Mouse (Mus musculus): Measurements from ENCODE around the gene Slco2a1. TPM values are rescaled to one million over a fixed set of nuclear protein-coding genes. Genes with fewer than 3 reads are reported as not detected.

Gene Slco2a1
- polyA plus RNA-seq, 1 experiment from 2014 or later: 2.3 TPM

GRCm38 (mm10) chr9:102990306-102991133, 2.0 kb downstream of the Slco2a1 start:
- no peak for ATAC-seq (ENCODE audit: low read depth)
- Histone ChIP-seq H3K9ac (no peak overlapping the region), H3K27me3 (no peaks in the 10 kb centered on the region), H3K4me1 (replicated peaks) (peaks cover 17% of the 10 kb centered on the region), H3K4me3 (no peak overlapping the region), H3K27ac (replicated peaks) (no peak overlapping the region), H3K9me3 (no peaks in the 10 kb centered on the region), H3K36me3 (no peaks in the 10 kb centered on the region), H3K4me2 (no peak overlapping the region)
- WGBS: 54% methylated on average over 6 of the region's 6 CpGs

DNA sequence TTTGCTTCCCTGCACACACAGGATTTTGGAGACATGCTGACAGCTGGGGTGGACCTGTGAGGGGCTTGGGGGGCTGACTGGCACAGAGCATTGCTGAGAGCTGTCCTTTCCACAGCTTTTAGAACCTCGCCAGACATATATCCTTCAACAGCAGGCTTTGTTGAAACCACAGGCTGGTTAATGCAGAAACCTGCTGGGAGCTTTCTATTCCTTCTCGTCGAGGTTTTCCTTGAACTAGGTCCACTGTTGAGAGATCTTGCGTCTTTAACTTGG, 2.6 kb downstream of the Slco2a1 start:
- Histone ChIP-seq H3K9ac (no peak overlapping the region), H3K36me3 (no peaks in the 10 kb centered on the region), H3K4me1 (replicated peaks) (peaks cover 17% of the 10 kb centered on the region), H3K4me3 (no peak overlapping the region), H3K4me2 (no peak overlapping the region), H3K9me3 (no peaks in the 10 kb centered on the region), H3K27ac (replicated peaks) (no peak overlapping the region), H3K27me3 (no peaks in the 10 kb centered on the region)
- WGBS: 79% methylated on average over 4 of the region's 4 CpGs
- no peak for ATAC-seq (ENCODE audit: low read depth)

GRCm38 (mm10) chr9:102992877-102993276, 4.4 kb downstream of the Slco2a1 start:
- peaks cover 17% of the 10 kb centered on the region for H3K4me1 ChIP-seq (replicated peaks)
- H3K36me3 ChIP-seq: no peaks in the 10 kb centered on the region
- H3K9ac ChIP-seq: 0 out of 2 replicates have a peak overlapping the region, but pooled peaks have one; percentile 6
- H3K27me3 ChIP-seq: no peaks in the 10 kb centered on the region
- no peaks in the 10 kb centered on the region for H3K9me3 ChIP-seq
- H3K4me3 ChIP-seq: no peak overlapping the region
- WGBS: 42% methylated on average over 6 of the region's 6 CpGs
- 0 out of 2 replicates have a peak overlapping the region, but pooled peaks have one; percentile 19 for H3K27ac ChIP-seq (replicated peaks)
- no peak overlapping the region for H3K4me2 ChIP-seq
- no peak for ATAC-seq (ENCODE audit: low read depth)

DNA sequence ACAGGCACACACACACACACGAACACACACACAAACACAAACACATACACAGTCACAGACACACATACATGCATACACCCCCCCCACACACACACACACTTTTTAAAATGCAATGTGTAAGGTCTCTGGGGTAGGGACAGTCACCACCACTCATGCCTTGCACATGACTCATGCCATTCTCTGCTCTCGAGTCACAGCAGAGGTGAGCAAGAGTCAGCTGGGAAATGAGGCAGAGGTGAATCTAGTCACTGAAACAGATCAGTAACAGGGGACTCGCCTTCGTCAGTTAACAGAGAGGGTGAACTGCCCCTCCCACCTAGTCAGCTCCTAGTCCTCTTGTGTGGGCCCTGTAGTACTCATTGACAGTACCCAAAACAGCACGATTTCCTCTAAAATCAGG, 5.3 kb downstream of the Slco2a1 start:
- H3K36me3 ChIP-seq: no peaks in the 10 kb centered on the region
- 74% methylated on average over 5 of the region's 5 CpGs for WGBS
- no peak overlapping the region for H3K27ac ChIP-seq (replicated peaks)
- no peak overlapping the region for H3K9ac ChIP-seq
- ATAC-seq (ENCODE audit: low read depth): no peak
- no peaks in the 10 kb centered on the region for H3K9me3 ChIP-seq
- no peak overlapping the region for H3K4me2 ChIP-seq
- H3K4me3 ChIP-seq: no peak overlapping the region
- no peaks in the 10 kb centered on the region for H3K27me3 ChIP-seq
- H3K4me1 ChIP-seq (replicated peaks): peaks cover 17% of the 10 kb centered on the region

- WGBS: 91% methylated on average over 12 of the region's 12 CpGs
- Histone ChIP-seq H3K9ac (no peak overlapping the region), H3K4me1 (replicated peaks) (peaks cover 5% of the 10 kb centered on the region), H3K4me3 (no peak overlapping the region), H3K9me3 (no peaks in the 10 kb centered on the region), H3K27me3 (no peaks in the 10 kb centered on the region), H3K36me3 (no peaks in the 10 kb centered on the region), H3K4me2 (no peak overlapping the region), H3K27ac (replicated peaks) (no peak overlapping the region)
- no peak for ATAC-seq (ENCODE audit: low read depth)
Measured at GRCm38 (mm10) chr9:102995800-102996635, 7.5 kb downstream of the Slco2a1 start.

DNA sequence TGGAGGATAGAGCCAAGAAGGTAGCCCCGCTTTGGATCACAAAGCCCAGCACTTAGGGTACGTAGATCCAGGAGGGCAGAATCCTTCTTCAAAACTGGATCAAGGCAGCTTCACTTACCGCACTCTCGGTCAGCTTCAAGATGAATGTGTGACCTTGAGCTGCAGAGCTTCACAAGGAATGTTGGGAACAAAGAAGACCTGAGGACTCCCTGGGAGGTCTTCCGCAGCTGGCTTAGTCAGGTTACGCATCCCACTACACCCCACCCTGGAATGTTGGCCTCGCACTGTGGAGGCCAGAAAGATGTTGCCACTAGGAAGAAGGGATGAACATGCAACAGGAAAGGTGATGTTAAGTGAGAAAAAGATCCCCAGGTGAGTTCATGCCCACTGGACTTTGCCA, 11.9 kb downstream of the Slco2a1 start:
- Histone ChIP-seq H3K27ac (replicated peaks) (no peak overlapping the region), H3K9ac (no peak overlapping the region), H3K4me2 (no peak overlapping the region), H3K4me1 (replicated peaks) (no peaks in the 10 kb centered on the region), H3K9me3 (no peaks in the 10 kb centered on the region), H3K36me3 (no peaks in the 10 kb centered on the region), H3K4me3 (no peak overlapping the region), H3K27me3 (no peaks in the 10 kb centered on the region)
- 82% methylated on average over 7 of the region's 7 CpGs for WGBS
- ATAC-seq (ENCODE audit: low read depth): no peak

GRCm38 (mm10) chr9:103004343-103004742, 15.8 kb downstream of the Slco2a1 start:
- H3K9me3 ChIP-seq: no peaks in the 10 kb centered on the region
- H3K36me3 ChIP-seq: no peaks in the 10 kb centered on the region
- no peak overlapping the region for H3K4me2 ChIP-seq
- no peak for ATAC-seq (ENCODE audit: low read depth)
- H3K27ac ChIP-seq (replicated peaks): no peak overlapping the region
- 86% methylated on average over 6 of the region's 6 CpGs for WGBS
- no peak overlapping the region for H3K4me3 ChIP-seq
- no peak overlapping the region for H3K9ac ChIP-seq
- H3K27me3 ChIP-seq: peaks cover 31% of the 10 kb centered on the region
- H3K4me1 ChIP-seq (replicated peaks): peaks cover 19% of the 10 kb centered on the region

GRCm38 (mm10) chr9:103007699-103008078, 19.2 kb downstream of the Slco2a1 start:
- Histone ChIP-seq H3K27ac (replicated peaks) (no peak overlapping the region), H3K4me2 (peak overlapping the region; percentile 81), H3K36me3 (no peaks in the 10 kb centered on the region), H3K27me3 (peaks cover 42% of the 10 kb centered on the region), H3K9me3 (no peaks in the 10 kb centered on the region), H3K4me1 (replicated peaks) (peaks cover 19% of the 10 kb centered on the region), H3K4me3 (peak overlapping the region; percentile 41), H3K9ac (peak overlapping the region; percentile 65)
- ATAC-seq (ENCODE audit: low read depth): peak; percentile 63; the same call in 1 of the 2 replicates
- WGBS: 1% methylated on average over 15 of the region's 15 CpGs

GRCm38 (mm10) chr9:103008079-103008855, 19.8 kb downstream of the Slco2a1 start:
- 0 out of 2 replicates have a peak, but pooled peaks have one; percentile 37 for ATAC-seq (ENCODE audit: low read depth)

GRCm38 (mm10) chr9:103010161-103010560, 21.6 kb downstream of the Slco2a1 start:
- H3K9me3 ChIP-seq: no peaks in the 10 kb centered on the region
- no peak overlapping the region for H3K9ac ChIP-seq
- H3K4me1 ChIP-seq (replicated peaks): peaks cover 19% of the 10 kb centered on the region
- H3K27ac ChIP-seq (replicated peaks): no peak overlapping the region
- no peak for ATAC-seq (ENCODE audit: low read depth)
- H3K4me2 ChIP-seq: no peak overlapping the region
- H3K36me3 ChIP-seq: no peaks in the 10 kb centered on the region
- H3K27me3 ChIP-seq: peaks cover 42% of the 10 kb centered on the region
- 82% methylated on average over 3 of the region's 3 CpGs for WGBS
- no peak overlapping the region for H3K4me3 ChIP-seq

More at GRCm38 (mm10) chr9:103008079-103008855, 19.8 kb downstream of the Slco2a1 start:
- Histone ChIP-seq H3K4me1 (replicated peaks) (peaks cover 19% of the 10 kb centered on the region), H3K27ac (replicated peaks) (no peak overlapping the region), H3K4me3 (peak overlapping the region; percentile 41), H3K4me2 (peak overlapping the region; percentile 81), H3K9ac (peak overlapping the region; percentile 65), H3K36me3 (no peaks in the 10 kb centered on the region), H3K9me3 (no peaks in the 10 kb centered on the region), H3K27me3 (peaks cover 42% of the 10 kb centered on the region)
- WGBS: 1% methylated on average over 47 of the region's 50 CpGs

GRCm38 (mm10) chr9:103013366-103013765, 24.9 kb downstream of the Slco2a1 start:
- Histone ChIP-seq H3K9me3 (no peaks in the 10 kb centered on the region), H3K27me3 (peaks cover 21% of the 10 kb centered on the region), H3K4me3 (no peak overlapping the region), H3K27ac (replicated peaks) (no peak overlapping the region), H3K9ac (no peak overlapping the region), H3K4me1 (replicated peaks) (peaks cover 8% of the 10 kb centered on the region), H3K36me3 (no peaks in the 10 kb centered on the region), H3K4me2 (no peak overlapping the region)
- WGBS: 11% methylated on average over 5 of the region's 5 CpGs
- ATAC-seq (ENCODE audit: low read depth): no peak

DNA sequence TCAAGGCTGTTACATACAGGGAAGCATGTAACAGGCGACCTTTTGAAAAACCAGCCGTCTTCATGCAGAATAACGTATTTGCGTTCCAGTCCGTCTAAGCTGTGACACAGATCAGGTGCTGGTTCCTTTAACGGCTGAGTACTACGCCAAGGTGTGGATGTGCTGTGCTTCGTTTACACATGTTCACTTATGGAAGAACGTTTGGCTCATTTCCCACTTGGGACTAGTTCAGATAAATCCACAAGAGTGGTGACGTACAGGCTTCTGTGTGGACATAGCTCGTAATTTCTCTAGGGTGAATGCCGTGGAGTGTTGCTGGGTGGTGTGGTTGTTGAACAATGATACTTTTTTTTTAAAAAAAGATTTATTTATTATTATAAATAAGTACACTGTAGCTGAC, 26.2 kb downstream of the Slco2a1 start:
- Histone ChIP-seq H3K9ac (no peak overlapping the region), H3K27ac (replicated peaks) (no peak overlapping the region), H3K4me3 (no peak overlapping the region), H3K9me3 (no peaks in the 10 kb centered on the region), H3K4me2 (no peak overlapping the region), H3K36me3 (no peaks in the 10 kb centered on the region), H3K4me1 (replicated peaks) (no peaks in the 10 kb centered on the region), H3K27me3 (peaks cover 8% of the 10 kb centered on the region)
- ATAC-seq (ENCODE audit: low read depth): no peak
- WGBS: 84% methylated on average over 12 of the region's 12 CpGs
